Mouse (Mus musculus) cerebellum, adult 18-20 months (tissue): ENCODE data around the gene Rgs9.
"Not testable (repeated sequence)": the region's sequence is repeated elsewhere in the genome, so short reads cannot be mapped to it uniquely, and the experiment has no call there.

ENCODE experiments used
- DNase-seq, 2 experiments: peaks; one replicate each; pipeline ENCODE4 v3.0.0; 2021

Gene Rgs9

GRCm38 (mm10) chr11:109305680-109306079, 7.8 kb upstream of the Rgs9 start:
- DNase-seq = no peak

GRCm38 (mm10) chr11:109302338-109302737, 4.4 kb upstream of the Rgs9 start:
- no peak for DNase-seq

GRCm38 (mm10) chr11:109297031-109297430, 898 bp downstream of the Rgs9 start:
- DNase-seq = no peak

GRCm38 (mm10) chr11:109292056-109292455, 5.9 kb downstream of the Rgs9 start:
- DNase-seq = no peak

- not testable (repeated sequence) for DNase-seq
Measured at GRCm38 (mm10) chr11:109289378-109289777, 8.6 kb downstream of the Rgs9 start.

- no peak for DNase-seq
Measured at GRCm38 (mm10) chr11:109284811-109285210, 13.1 kb downstream of the Rgs9 start.

GRCm38 (mm10) chr11:109278186-109278585, 19.7 kb downstream of the Rgs9 start:
- DNase-seq = no peak

- DNase-seq = no peak
Measured at GRCm38 (mm10) chr11:109271399-109271798, 26.5 kb downstream of the Rgs9 start.

- DNase-seq = no peak
Measured at GRCm38 (mm10) chr11:109270366-109270765, 27.6 kb downstream of the Rgs9 start.

- no peak for DNase-seq
Measured at GRCm38 (mm10) chr11:109269662-109270341, 28.1 kb downstream of the Rgs9 start.

GRCm38 (mm10) chr11:109269283-109269661, 28.7 kb downstream of the Rgs9 start:
- DNase-seq = no peak

GRCm38 (mm10) chr11:109266161-109266910, 31.6 kb downstream of the Rgs9 start:
- no peak for DNase-seq

- no peak for DNase-seq
Measured at GRCm38 (mm10) chr11:109264159-109264768, 33.7 kb downstream of the Rgs9 start.

GRCm38 (mm10) chr11:109260561-109260960, 37.4 kb downstream of the Rgs9 start:
- no peak for DNase-seq

GRCm38 (mm10) chr11:109258941-109259910, 38.7 kb downstream of the Rgs9 start:
- no peak for DNase-seq

- no peak for DNase-seq
Measured at GRCm38 (mm10) chr11:109257824-109258223, 40.1 kb downstream of the Rgs9 start.

GRCm38 (mm10) chr11:109255022-109255421, 42.9 kb downstream of the Rgs9 start:
- DNase-seq = no peak

GRCm38 (mm10) chr11:109252483-109252882, 45.4 kb downstream of the Rgs9 start:
- no peak for DNase-seq

GRCm38 (mm10) chr11:109250566-109250965, 47.4 kb downstream of the Rgs9 start:
- no peak for DNase-seq

- no peak for DNase-seq
Measured at GRCm38 (mm10) chr11:109246920-109247319, 51.0 kb downstream of the Rgs9 start.

- peak; percentile 40 to 47 for DNase-seq
Measured at GRCm38 (mm10) chr11:109244635-109245360, 53.1 kb downstream of the Rgs9 start.

GRCm38 (mm10) chr11:109240126-109240525, 57.8 kb downstream of the Rgs9 start:
- no peak for DNase-seq
